Mouse (Mus musculus) limb, embryonic 14.5 days (tissue): ENCODE results near the gene Chpt1. TPM values are rescaled to one million over a fixed set of nuclear protein-coding genes. Genes with fewer than 3 reads are reported as not detected.

Source experiments
- ATAC-seq: fragments of 200-750 bp; cut with Nextera tagmentation; 2 replicates; pipeline ENCODE4 v1.8.0; 2017; ENCODE audit warnings: low read depth, moderate number of reproducible peaks, moderate TSS enrichment; ENCODE audit not compliant: low FRiP score
- DNase-seq: peaks from one replicate; pipeline ENCODE4 v3.0.0-alpha.2; 2015; ENCODE audit warnings: low spot score
- H3K27ac ChIP-seq: fragments of 300-500 bp; sonication (generic); replicated peaks from 2 replicates; pipeline ENCODE4 v1.5.1; 2014; ENCODE audit warnings: low read depth, mild to moderate bottlenecking, low read length, moderate library complexity, mixed read lengths
- H3K27me3 ChIP-seq: fragments of 300-500 bp; sonication (generic); 2 replicates; pipeline ENCODE4 v1.6.1; 2014; ENCODE audit warnings: low read length, mixed read lengths; ENCODE audit not compliant: control insufficient read depth, insufficient read depth
- H3K36me3 ChIP-seq: fragments of 300-500 bp; sonication (generic); 2 replicates; pipeline ENCODE4 v1.6.1; 2014; ENCODE audit warnings: mild to moderate bottlenecking, low read length, moderate library complexity, mixed read lengths; ENCODE audit not compliant: control insufficient read depth, insufficient read depth
- H3K4me1 ChIP-seq: fragments of 300-500 bp; sonication (generic); 2 replicates; pipeline ENCODE4 v1.6.1; 2014; ENCODE audit warnings: antibody characterized with exemption, low read length, mixed read lengths; ENCODE audit not compliant: control insufficient read depth, insufficient read depth
- H3K4me2 ChIP-seq: fragments of 300-500 bp; sonication (generic); replicated peaks from 2 replicates; pipeline ENCODE4 v1.6.1; 2014; ENCODE audit warnings: low read depth, mild to moderate bottlenecking, low read length, moderate library complexity; ENCODE audit not compliant: severe bottlenecking
- H3K4me3 ChIP-seq: fragments of 300-500 bp; sonication (generic); replicated peaks from 2 replicates; pipeline ENCODE4 v1.5.1; 2014; ENCODE audit warnings: low read length
- H3K9ac ChIP-seq: fragments of 300-500 bp; sonication (generic); 2 replicates; pipeline ENCODE4 v1.6.1; 2014; ENCODE audit warnings: mild to moderate bottlenecking, low read depth, low read length, moderate library complexity; ENCODE audit not compliant: severe bottlenecking
- H3K9me3 ChIP-seq: fragments of 300-500 bp; sonication (generic); 2 replicates; pipeline ENCODE4 v1.6.1; 2016; ENCODE audit warnings: low read length; ENCODE audit not compliant: control insufficient read depth
- POLR2A ChIP-seq: fragments of 200-500 bp; IDR thresholded peaks from 2 replicates; pipeline ENCODE4 v1.8.0; 2012; ENCODE audit warnings: inconsistent platforms, mild to moderate bottlenecking, moderate library complexity, borderline replicate concordance; ENCODE audit not compliant: insufficient read depth, insufficient read length; ENCODE audit errors: extremely low read depth
- WGBS: fragments of 180-500 bp; shearing (Covaris S2); extraction: QIAGEN DNeasy Blood & Tissue Kit; methylation state at CpG from one replicate; pipeline ENCODE4 v1.1.7; 2014; 5-methylcytosine and 5-hydroxymethylcytosine counted together
- polyA plus RNA-seq, 2 experiments: library from polyadenylated mRNA; depleted of rRNA in 1 of 2; stranded (reverse) in 1 of 2; unstranded in 1 of 2; fragments of >200 nt; fragmentation: Nextera tagmentation in 1 of 2; extraction: Ambion mirVana in 1 of 2; gene quantifications; 2 replicates each; pipeline versions ENCODE4 v1.2.1 to v1.2.3; 2012 to 2014

Gene Chpt1
- polyA plus RNA-seq, 2 experiments: 10.3 to 34.3 TPM

GRCm38 (mm10) chr10:88417686-88418085 lies 86.2 kb downstream of the Chpt1 start:
- Histone ChIP-seq H3K36me3 (peaks cover 8% of the 10 kb centered on the region), H3K4me1 (no peaks in the 10 kb centered on the region), H3K27me3 (no peaks in the 10 kb centered on the region), H3K4me3 (no peak overlapping the region), H3K4me2 (no peak overlapping the region), H3K9me3 (no peaks in the 10 kb centered on the region), H3K27ac (no peak overlapping the region), H3K9ac (no peak overlapping the region)
- WGBS: 89% methylated on average over 5 of the region's 5 CpGs
- DNase-seq (no peak), ATAC-seq (no peak)
- TF ChIP-seq POLR2A: no peak

DNA sequence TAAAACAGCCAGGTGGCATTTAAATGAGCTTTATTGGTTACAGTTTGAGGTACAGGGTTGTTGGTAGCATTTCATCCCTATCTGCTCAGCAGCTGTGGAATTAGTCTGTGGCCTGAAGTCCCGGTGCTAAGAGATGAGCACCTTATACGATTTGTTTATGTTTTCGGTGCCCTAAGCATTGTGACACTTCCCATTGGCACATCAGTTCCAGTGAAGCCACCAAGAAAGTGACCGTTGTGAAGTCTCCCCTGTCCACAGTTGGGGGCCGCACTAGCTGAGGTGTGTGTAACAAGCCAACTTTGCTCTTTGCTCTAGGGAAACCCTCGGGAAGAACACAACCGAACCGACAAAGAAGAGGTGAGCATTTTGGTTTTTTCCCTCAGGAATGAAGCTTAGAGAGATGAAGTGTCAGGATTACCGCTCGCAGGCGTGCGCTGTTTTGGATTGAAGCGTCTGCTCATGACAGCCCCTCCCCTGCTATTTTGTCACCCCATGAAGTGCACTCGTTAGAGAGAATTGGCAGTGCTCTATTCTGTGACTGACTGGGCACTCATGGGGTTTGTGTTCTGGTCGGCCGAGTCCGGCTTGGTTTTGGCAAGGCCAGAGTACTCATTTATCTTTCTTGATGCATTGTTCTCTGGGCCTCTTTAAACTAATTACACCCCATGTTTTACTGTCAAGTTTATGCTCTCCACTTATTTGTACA lies 91.4 kb downstream of the Chpt1 start:
- Histone ChIP-seq H3K4me1 (no peaks in the 10 kb centered on the region), H3K9me3 (no peaks in the 10 kb centered on the region), H3K27ac (no peak overlapping the region), H3K9ac (no peak overlapping the region), H3K27me3 (no peaks in the 10 kb centered on the region), H3K4me3 (no peak overlapping the region), H3K4me2 (no peak overlapping the region), H3K36me3 (0 out of 2 replicates have a peak, but pooled peaks cover 5% of the 10 kb centered on the region)
- ATAC-seq (no peak), DNase-seq (no peak)
- no peak for TF ChIP-seq POLR2A
- 53% methylated on average over 17 of the region's 17 CpGs for WGBS

GRCm38 (mm10) chr10:88409751-88410150 lies 94.1 kb downstream of the Chpt1 start:
- ATAC-seq: no peak
- Histone ChIP-seq H3K9me3 (no peaks in the 10 kb centered on the region), H3K4me1 (no peaks in the 10 kb centered on the region), H3K9ac (no peak overlapping the region), H3K27ac (no peak overlapping the region), H3K4me3 (no peak overlapping the region), H3K4me2 (no peak overlapping the region), H3K27me3 (no peaks in the 10 kb centered on the region), H3K36me3 (no peaks in the 10 kb centered on the region)
- no peak for DNase-seq
- TF ChIP-seq POLR2A: no peak
- 57% methylated on average over 2 of the region's 2 CpGs for WGBS

GRCm38 (mm10) chr10:88407875-88408631 lies 95.8 kb downstream of the Chpt1 start:
- Histone ChIP-seq H3K9me3 (no peaks in the 10 kb centered on the region), H3K36me3 (no peaks in the 10 kb centered on the region), H3K9ac (no peak overlapping the region), H3K4me3 (no peak overlapping the region), H3K27ac (no peak overlapping the region), H3K27me3 (no peaks in the 10 kb centered on the region), H3K4me2 (no peak overlapping the region), H3K4me1 (no peaks in the 10 kb centered on the region)
- DNase-seq: no peak
- TF ChIP-seq POLR2A: no peak
- 90% methylated on average over 12 of the region's 12 CpGs for WGBS
- ATAC-seq: no peak

DNA sequence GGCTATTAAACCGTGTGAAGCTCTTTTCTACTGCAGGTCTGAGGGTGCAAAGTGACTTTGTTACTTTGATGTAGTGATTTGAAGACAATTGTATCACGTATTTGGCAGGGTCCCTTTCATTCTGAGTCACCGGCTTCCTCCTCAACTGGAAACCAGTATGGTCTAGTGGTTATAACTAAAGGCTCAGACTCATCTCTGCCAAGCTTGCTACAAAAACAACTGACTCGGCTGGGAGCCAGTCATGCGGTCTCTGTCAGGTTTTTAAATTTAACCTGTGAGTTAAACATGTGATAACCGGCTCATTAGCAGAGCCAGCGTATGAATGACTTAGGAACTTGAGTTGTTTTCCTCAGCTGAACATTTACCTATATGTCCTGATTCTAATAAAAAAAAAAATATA lies 98.1 kb downstream of the Chpt1 start:
- Histone ChIP-seq H3K4me2 (no peak overlapping the region), H3K9me3 (no peaks in the 10 kb centered on the region), H3K36me3 (no peaks in the 10 kb centered on the region; the same call in 1 of the 2 replicates), H3K4me3 (no peak overlapping the region), H3K4me1 (no peaks in the 10 kb centered on the region), H3K27me3 (no peaks in the 10 kb centered on the region), H3K9ac (no peak overlapping the region), H3K27ac (no peak overlapping the region)
- WGBS: 74% methylated on average over 7 of the region's 7 CpGs
- no peak for TF ChIP-seq POLR2A
- no peak for ATAC-seq
- no peak for DNase-seq
